Mouse (Mus musculus) intestine, embryonic 16.5 days (tissue): ENCODE results near the gene Mxd1. TPM values are rescaled to one million over a fixed set of nuclear protein-coding genes. Genes with fewer than 3 reads are reported as not detected.

ENCODE experiments used
- ATAC-seq: fragments of 200-750 bp; cut with Nextera tagmentation; 2 replicates; pipeline ENCODE4 v1.8.0; 2017; ENCODE audit warnings: moderate TSS enrichment, moderate library complexity
- H3K27ac ChIP-seq: fragments of 300-500 bp; sonication (generic); 2 replicates; pipeline ENCODE4 v1.5.1; 2014; ENCODE audit warnings: mild to moderate bottlenecking, low read length
- H3K27me3 ChIP-seq: fragments of 300-500 bp; sonication (generic); replicated peaks from 2 replicates; pipeline ENCODE4 v1.6.1; 2014; ENCODE audit warnings: low read length, control low read depth, mixed read lengths; ENCODE audit not compliant: control insufficient read depth, insufficient read depth
- H3K36me3 ChIP-seq: fragments of 300-500 bp; sonication (generic); 2 replicates; pipeline ENCODE4 v1.6.1; 2014; ENCODE audit warnings: low read length, control low read depth; ENCODE audit not compliant: control insufficient read depth, insufficient read depth
- H3K4me1 ChIP-seq: fragments of 300-500 bp; sonication (generic); 2 replicates; pipeline ENCODE4 v1.6.1; 2014; ENCODE audit warnings: low read length, control low read depth, mixed read lengths; ENCODE audit not compliant: control insufficient read depth, insufficient read depth
- H3K4me2 ChIP-seq: fragments of 300-500 bp; sonication (generic); 2 replicates; pipeline ENCODE4 v1.6.1; 2014; ENCODE audit warnings: low read depth, low read length, control low read depth
- H3K4me3 ChIP-seq: fragments of 300-500 bp; sonication (generic); 2 replicates; pipeline ENCODE4 v1.5.1; 2014; ENCODE audit warnings: mild to moderate bottlenecking, low read length
- H3K9ac ChIP-seq: fragments of 300-500 bp; sonication (generic); 2 replicates; pipeline ENCODE4 v1.6.1; 2014; ENCODE audit warnings: low read depth, low read length
- H3K9me3 ChIP-seq: fragments of 300-500 bp; sonication (generic); 2 replicates; pipeline ENCODE4 v1.6.1; 2016; ENCODE audit warnings: low read length, control low read depth; ENCODE audit not compliant: control insufficient read depth
- WGBS: fragments of 180-500 bp; shearing (Covaris S2); extraction: QIAGEN DNeasy Blood & Tissue Kit; methylation state at CpG from one replicate; pipeline ENCODE4 v1.1.7; 2014; 5-methylcytosine and 5-hydroxymethylcytosine counted together
- polyA plus RNA-seq: library from polyadenylated mRNA; unstranded; fragments of >200 nt; fragmentation: Nextera tagmentation; extraction: Ambion mirVana; gene quantifications from 2 replicates; pipeline ENCODE4 v1.2.1, GENCODE M21; 2015

The Mxd1 gene
- polyA plus RNA-seq, 1 experiment from 2014 or later: 15.0 TPM

- no peaks in the 10 kb centered on the region for H3K27me3 ChIP-seq
- H3K4me2 ChIP-seq: no peak overlapping the region
- no peak overlapping the region for H3K9ac ChIP-seq
- no peak overlapping the region for H3K4me3 ChIP-seq
- H3K27ac ChIP-seq: no peak overlapping the region
- peaks cover 2% of the 10 kb centered on the region; the same call in 1 of the 2 replicates for H3K4me1 ChIP-seq
- H3K36me3 ChIP-seq: 0 out of 2 replicates have a peak, but pooled peaks cover 5% of the 10 kb centered on the region
- ATAC-seq: no peak
- 80% methylated on average over 9 of the region's 9 CpGs for WGBS
- H3K9me3 ChIP-seq: no peaks in the 10 kb centered on the region
Measured at GRCm38 (mm10) chr6:86660161-86660877, 8.6 kb downstream of the Mxd1 start.

DNA sequence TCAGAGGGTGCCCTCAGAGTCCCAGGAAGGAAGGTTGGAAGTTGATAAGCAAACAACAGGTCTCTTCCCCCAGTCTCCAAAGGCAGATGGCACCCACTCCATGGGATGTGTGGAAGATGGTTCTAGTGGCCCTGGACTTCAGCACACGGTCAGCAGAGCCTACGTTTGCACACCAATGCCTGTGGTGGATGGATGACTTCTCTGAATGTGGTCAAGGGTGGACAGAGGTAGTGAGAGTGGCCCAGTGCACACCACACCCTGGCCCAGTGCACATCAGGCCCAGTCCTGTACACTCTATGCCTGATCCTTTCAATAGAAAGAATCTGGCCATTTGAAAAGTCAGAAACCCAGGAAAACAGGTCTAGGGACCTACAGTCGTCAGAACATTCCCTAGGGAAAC is 10.5 kb downstream of the Mxd1 start:
- no peak overlapping the region for H3K4me3 ChIP-seq
- H3K9me3 ChIP-seq: no peaks in the 10 kb centered on the region
- 0 out of 2 replicates have a peak, but pooled peaks cover 5% of the 10 kb centered on the region for H3K36me3 ChIP-seq
- H3K4me2 ChIP-seq: no peak overlapping the region
- H3K27me3 ChIP-seq: no peaks in the 10 kb centered on the region
- H3K27ac ChIP-seq: no peak overlapping the region
- H3K9ac ChIP-seq: no peak overlapping the region
- no peak for ATAC-seq
- WGBS: 91% methylated on average over 3 of the region's 3 CpGs
- no peaks in the 10 kb centered on the region; the same call in 1 of the 2 replicates for H3K4me1 ChIP-seq

DNA sequence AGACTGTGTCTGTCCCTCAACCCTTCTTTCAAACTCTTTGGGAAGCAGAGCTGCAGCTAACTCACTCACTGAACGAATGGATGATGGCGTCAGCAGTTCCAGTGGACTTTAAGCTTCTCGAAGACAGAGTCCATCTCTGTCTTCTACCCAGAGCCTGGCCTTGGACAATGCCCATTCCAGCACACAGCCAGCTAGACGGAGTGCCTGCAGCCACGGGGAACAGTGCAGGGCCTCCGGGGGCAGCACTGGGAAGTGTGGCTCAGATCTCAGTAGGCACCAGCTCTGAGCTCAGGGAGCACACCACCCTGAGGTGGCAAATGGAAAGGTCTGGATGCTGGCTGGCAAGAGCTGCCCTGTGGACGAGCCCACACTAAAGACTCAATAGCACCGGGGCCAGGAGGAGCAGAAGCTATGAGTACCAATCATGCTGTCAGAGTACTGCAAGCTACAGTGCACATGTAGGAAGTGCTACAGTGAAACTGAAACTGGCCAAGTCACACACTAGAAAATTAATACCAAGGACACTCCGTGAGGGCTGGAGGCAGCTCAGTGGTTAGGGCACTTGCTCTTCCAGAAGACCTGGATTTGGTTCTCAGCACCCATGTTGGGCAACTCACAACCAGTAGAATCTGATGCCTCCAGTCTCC is 14.6 kb downstream of the Mxd1 start:
- peak; percentile 93 for ATAC-seq
- WGBS: 70% methylated on average over 9 of the region's 9 CpGs

GRCm38 (mm10) chr6:86653026-86653425 is 15.9 kb downstream of the Mxd1 start:
- Histone ChIP-seq H3K4me3 (no peak overlapping the region), H3K9me3 (no peaks in the 10 kb centered on the region), H3K4me2 (no peak overlapping the region), H3K4me1 (no peaks in the 10 kb centered on the region), H3K27me3 (no peaks in the 10 kb centered on the region), H3K9ac (no peak overlapping the region), H3K36me3 (peaks cover 15% of the 10 kb centered on the region; the same call in 1 of the 2 replicates), H3K27ac (no peak overlapping the region)
- 90% methylated on average over 6 of the region's 6 CpGs for WGBS
- no peak for ATAC-seq

More for the DNA sequence above, 14.6 kb downstream of the Mxd1 start:
- no peak overlapping the region for H3K4me3 ChIP-seq
- H3K27me3 ChIP-seq: no peaks in the 10 kb centered on the region
- H3K4me1 ChIP-seq: no peaks in the 10 kb centered on the region
- H3K27ac ChIP-seq: peak overlapping the region; percentile 65
- peaks cover 15% of the 10 kb centered on the region; the same call in 1 of the 2 replicates for H3K36me3 ChIP-seq
- H3K9me3 ChIP-seq: no peaks in the 10 kb centered on the region
- H3K9ac ChIP-seq: no peak overlapping the region
- H3K4me2 ChIP-seq: no peak overlapping the region

GRCm38 (mm10) chr6:86646143-86646542 is 22.8 kb downstream of the Mxd1 start:
- peaks cover 13% of the 10 kb centered on the region for H3K4me1 ChIP-seq
- 66% methylated on average over 7 of the region's 7 CpGs for WGBS
- peak; percentile 64 for ATAC-seq
- no peak overlapping the region for H3K4me3 ChIP-seq
- no peaks in the 10 kb centered on the region for H3K27me3 ChIP-seq
- no peak overlapping the region for H3K27ac ChIP-seq
- no peaks in the 10 kb centered on the region for H3K9me3 ChIP-seq
- H3K36me3 ChIP-seq: peaks cover 4% of the 10 kb centered on the region; the same call in 1 of the 2 replicates
- H3K4me2 ChIP-seq: no peak overlapping the region
- no peak overlapping the region for H3K9ac ChIP-seq

DNA sequence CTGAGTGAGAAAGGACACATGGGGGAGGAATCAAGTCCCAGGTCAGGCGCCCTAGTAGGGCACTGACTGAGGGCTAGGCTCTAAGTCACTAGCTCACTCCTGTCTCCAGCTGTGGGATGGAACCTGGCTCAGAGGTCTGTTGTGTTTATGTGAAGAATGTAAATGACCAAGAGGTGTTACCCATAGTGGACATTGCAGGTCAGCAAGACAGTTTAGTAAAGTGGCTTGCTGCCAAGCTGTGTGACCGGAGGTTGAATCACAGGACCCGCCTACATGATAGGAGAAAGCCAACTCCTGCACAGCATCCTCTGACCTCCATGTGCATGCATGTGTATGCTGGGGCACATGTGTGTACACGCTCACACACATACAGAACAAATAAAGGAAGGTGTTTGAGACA is 23.4 kb downstream of the Mxd1 start:
- Histone ChIP-seq H3K4me1 (peaks cover 15% of the 10 kb centered on the region), H3K4me3 (no peak overlapping the region), H3K9me3 (no peaks in the 10 kb centered on the region), H3K9ac (no peak overlapping the region), H3K4me2 (no peak overlapping the region), H3K27me3 (no peaks in the 10 kb centered on the region), H3K27ac (no peak overlapping the region), H3K36me3 (no peaks in the 10 kb centered on the region)
- ATAC-seq: no peak
- WGBS: 73% methylated on average over 4 of the region's 4 CpGs

DNA sequence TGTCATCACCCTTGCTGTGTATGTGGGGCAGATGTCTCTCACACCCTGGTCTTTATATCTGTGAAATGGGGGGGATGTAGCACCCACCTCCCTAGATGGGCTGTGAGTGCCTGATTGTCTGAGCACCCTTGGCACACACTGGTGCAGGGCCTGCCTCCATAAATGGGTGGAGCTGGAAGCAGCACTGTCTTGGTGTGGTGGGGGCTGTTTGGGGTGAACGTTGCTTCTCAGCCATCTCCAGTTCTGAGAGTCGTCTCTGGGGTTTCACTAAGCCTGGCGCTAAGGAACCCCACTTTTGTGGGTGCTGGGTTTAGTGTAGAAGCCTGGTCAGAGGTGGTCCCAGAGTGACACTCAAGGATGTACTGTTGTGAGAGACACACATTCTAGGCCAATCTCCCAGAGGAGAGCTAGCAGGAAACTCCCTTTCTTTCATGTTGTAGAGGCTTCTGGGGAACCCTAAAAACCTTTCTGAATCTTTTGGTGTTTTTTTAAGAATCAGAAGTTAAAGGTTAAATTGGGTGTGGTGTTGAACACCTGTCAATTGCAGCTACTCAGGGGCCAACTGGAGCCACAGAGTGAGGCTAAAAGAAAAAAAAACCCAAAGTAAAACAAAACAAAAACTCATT is 24.1 kb downstream of the Mxd1 start:
- no peak for ATAC-seq
- Histone ChIP-seq H3K9ac (no peak overlapping the region), H3K36me3 (no peaks in the 10 kb centered on the region), H3K9me3 (no peaks in the 10 kb centered on the region), H3K27me3 (no peaks in the 10 kb centered on the region), H3K27ac (no peak overlapping the region), H3K4me1 (peaks cover 15% of the 10 kb centered on the region), H3K4me3 (no peak overlapping the region), H3K4me2 (no peak overlapping the region)
- WGBS: 75% methylated on average over 3 of the region's 3 CpGs

DNA sequence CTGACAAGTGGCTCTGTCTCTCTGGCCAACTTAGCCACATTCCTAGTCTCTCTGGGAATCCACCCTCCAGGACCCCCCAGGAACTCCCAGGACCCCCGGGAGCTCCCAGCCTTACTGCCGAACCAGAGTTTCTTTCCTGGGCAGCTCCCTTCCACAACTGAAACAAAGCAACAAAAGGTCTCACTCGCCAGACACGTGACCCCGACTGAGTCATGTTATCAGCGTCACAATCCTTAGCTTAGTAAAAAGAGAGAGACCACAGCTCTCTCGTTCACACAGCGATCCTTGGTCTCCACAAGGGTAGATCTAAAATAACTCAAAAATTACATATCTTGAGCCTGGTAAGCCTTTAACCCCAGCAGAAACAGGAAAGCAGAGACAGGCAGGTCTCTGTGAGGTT is 27.2 kb downstream of the Mxd1 start:
- Histone ChIP-seq H3K9ac (no peak overlapping the region), H3K9me3 (no peaks in the 10 kb centered on the region), H3K27ac (no peak overlapping the region), H3K36me3 (no peaks in the 10 kb centered on the region), H3K4me1 (peaks cover 15% of the 10 kb centered on the region), H3K27me3 (no peaks in the 10 kb centered on the region), H3K4me2 (no peak overlapping the region), H3K4me3 (no peak overlapping the region)
- WGBS: 73% methylated on average over 8 of the region's 8 CpGs
- ATAC-seq: no peak

DNA sequence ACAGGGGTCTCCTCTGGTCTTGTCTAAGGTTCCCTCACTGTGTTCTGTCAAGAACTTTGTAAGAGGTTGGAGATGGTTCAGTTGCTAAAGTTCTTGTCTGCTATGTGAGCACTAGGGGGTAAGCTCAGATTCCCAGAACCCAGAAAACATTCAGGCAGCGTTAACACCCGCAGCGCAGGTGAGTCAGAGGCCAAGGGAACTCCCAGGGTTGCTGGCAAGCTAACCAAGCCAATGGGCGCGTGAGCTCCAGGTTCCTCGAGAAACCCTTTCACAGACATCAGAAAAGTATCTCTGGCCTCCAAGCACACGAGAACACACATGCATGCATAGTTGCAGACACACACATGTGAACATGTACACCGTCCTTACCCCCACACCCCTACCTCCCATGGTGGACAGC is 28.2 kb downstream of the Mxd1 start:
- no peaks in the 10 kb centered on the region for H3K36me3 ChIP-seq
- no peak for ATAC-seq
- H3K27ac ChIP-seq: no peak overlapping the region
- 72% methylated on average over 8 of the region's 8 CpGs for WGBS
- H3K4me3 ChIP-seq: no peak overlapping the region
- no peak overlapping the region for H3K9ac ChIP-seq
- H3K4me1 ChIP-seq: peaks cover 11% of the 10 kb centered on the region
- H3K4me2 ChIP-seq: no peak overlapping the region
- no peaks in the 10 kb centered on the region for H3K9me3 ChIP-seq
- no peaks in the 10 kb centered on the region for H3K27me3 ChIP-seq
